Mouse (Mus musculus): Measurements from ENCODE around the gene Upp2.

- TF ChIP-seq CTCF (IDR thresholded peaks at IDR 0.05; ENCODE audit: low read depth), result no peak
- TF ChIP-seq EP300 (IDR thresholded peaks at IDR 0.05; ENCODE audit: low read depth), result no peak
Measured at GRCm38 (mm10) chr2:58711935-58712334, 144.8 kb downstream of the Upp2 start.

Data from liver, postnatal 0 days (tissue).